Mouse (Mus musculus) CD4-positive naive resting alpha-beta T cell, adult 57 days (primary cell): ENCODE data around the gene Ncoa7. TPM values are rescaled to one million over a fixed set of nuclear protein-coding genes. Genes with fewer than 3 reads are reported as not detected.

Source experiments
- total RNA-seq: library from RNA; stranded (reverse); gene quantifications from one replicate; pipeline ENCODE4 v1.2.4, GENCODE M21; 2023

The Ncoa7 gene
- 20.6 TPM for total RNA-seq

DNA sequence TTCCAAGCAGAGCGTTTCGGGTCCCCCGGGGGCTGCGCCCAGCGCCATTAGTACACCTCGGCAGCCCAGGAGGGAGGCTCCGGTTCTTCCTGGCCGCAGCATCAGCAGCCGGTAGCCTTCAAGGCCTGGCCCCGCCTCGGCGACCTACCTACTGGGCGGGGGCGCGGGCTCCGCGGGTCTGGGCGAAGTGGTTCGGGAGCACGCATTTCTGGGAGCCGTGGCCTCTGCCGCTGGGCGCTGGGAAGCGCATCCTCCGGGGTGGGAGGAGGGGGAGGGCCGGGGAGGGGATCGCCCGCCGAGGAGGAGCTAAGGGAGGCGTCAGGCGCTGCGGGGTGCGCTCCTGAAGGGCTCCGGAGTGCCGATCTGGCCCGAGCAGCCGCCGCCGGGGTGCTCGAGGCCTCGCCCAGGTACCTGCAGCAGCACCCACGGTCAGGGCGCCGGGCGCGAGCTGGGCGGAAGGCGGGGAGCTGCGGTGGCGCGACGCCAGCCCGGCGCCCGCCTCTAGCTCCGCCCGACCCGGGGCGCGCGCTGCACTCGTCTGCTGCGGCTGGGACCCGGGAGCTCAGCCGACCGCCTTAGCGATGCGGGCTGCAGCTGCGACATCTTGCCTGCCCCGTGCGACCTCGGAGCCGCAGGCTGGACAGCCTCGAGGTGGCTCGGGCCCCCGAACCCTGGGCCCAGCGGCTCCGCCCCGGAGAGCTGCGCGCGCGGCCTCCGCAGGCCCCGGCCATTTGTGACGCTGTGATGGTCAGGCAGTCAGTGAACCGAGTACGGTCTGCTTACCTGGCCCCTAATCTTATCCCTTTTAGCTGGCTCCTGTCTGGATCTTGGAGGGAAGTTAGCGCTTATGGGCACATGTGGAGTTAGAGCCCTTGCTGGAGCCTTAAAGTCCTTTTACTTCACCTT is at the start of gene Ncoa7:
TSS of gene Ncoa7 (minus strand) at position 646 of the 906 bp plus-strand sequence.

GRCm38 (mm10) chr10:30842643-30843437 is 39.7 kb upstream of the Ncoa7 start, which contains the start of gene Hey2:
Hey2 (minus strand) TSS chr10:30842801.

GRCm38 (mm10) chr10:30629513-30629912 is 173.6 kb downstream of the Ncoa7 start, which contains the start of gene Hint3:
Hint3 (minus strand) TSS chr10:30629632.

GRCm38 (mm10) chr10:30600542-30600966 is 202.6 kb downstream of the Ncoa7 start, which contains the start of gene Trmt11:
Trmt11 (minus strand) TSS chr10:30600749.

Other genes starting within 250 kb of the Ncoa7 start
- 14.2 TPM for gene Trmt11, start 202.6 kb downstream of the Ncoa7 start, total RNA-seq
- gene Hint3, start 173.7 kb downstream of the Ncoa7 start, total RNA-seq = 15.6 TPM
- gene Hey2, start 39.5 kb upstream of the Ncoa7 start, total RNA-seq = not detected